Mouse (Mus musculus) mesoderm, embryonic 11.5 days (tissue): Measurements from ENCODE around the gene Polr2a.
A peak's percentile ranks its signal among the peaks of the same experiment; 100 is the strongest.
"Not testable (repeated sequence)": the region's sequence is repeated elsewhere in the genome, so short reads cannot be mapped to it uniquely, and the experiment has no call there.

ENCODE experiments used
- DNase-seq: peaks from one replicate; pipeline ENCODE4 v3.0.0-alpha.2; 2012; ENCODE audit warnings: low read depth, low spot score

The Polr2a gene

DNA sequence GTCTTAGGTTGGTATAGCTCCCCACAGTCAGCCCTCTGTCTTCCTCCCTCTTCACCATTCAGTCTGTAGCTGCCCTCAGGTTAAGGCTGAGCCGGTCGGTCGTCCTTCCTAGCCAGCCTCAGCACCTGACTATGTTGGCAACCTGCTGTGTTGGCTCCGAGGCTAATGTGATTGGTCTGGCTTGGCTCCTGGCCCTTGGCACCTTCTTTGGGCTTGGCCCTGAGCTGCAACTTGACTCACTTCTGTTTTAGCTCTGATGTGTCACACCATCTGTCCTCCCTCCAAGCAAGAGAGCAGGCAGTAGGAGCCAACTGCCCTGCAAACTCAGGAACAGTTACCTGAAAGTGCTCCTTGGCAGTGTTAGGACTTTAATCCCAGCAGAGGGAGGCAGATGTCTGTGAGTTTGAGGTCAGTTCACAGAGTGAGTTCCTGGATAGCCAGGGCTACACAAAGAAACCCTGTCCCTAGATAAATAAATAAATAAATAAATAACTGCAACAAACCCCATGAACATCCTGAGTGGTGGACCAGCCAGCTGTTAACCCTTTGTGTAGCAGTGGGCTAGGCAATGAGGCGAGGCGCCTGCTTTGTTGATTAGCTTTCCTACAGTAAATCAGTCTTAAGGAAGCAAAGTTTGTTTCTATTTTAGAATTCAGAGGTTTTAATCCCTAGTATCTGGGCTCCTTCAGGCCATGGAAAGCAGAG lies 51.5 kb downstream of the Polr2a start:
- no peak for DNase-seq

DNA sequence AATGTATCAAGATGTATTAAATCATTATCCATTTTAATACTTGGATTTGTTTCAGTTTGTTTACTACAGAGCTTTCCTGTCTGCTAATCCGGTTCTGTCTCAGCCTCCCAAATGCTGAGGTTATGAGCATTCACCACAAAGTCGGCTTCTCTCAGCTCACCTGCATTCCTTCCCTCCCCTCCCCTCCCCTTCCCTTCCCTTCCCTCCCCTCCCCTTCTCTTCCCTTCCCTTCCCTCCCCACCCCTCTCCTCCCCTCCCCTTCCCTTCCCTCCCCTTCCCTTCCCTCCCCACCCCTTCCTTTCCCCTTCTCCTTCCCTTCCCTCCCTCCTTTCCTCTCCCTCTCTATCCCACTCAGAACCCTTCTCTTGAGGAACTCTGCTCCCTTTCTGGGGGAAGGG lies 53.8 kb downstream of the Polr2a start:
- DNase-seq: no peak

DNA sequence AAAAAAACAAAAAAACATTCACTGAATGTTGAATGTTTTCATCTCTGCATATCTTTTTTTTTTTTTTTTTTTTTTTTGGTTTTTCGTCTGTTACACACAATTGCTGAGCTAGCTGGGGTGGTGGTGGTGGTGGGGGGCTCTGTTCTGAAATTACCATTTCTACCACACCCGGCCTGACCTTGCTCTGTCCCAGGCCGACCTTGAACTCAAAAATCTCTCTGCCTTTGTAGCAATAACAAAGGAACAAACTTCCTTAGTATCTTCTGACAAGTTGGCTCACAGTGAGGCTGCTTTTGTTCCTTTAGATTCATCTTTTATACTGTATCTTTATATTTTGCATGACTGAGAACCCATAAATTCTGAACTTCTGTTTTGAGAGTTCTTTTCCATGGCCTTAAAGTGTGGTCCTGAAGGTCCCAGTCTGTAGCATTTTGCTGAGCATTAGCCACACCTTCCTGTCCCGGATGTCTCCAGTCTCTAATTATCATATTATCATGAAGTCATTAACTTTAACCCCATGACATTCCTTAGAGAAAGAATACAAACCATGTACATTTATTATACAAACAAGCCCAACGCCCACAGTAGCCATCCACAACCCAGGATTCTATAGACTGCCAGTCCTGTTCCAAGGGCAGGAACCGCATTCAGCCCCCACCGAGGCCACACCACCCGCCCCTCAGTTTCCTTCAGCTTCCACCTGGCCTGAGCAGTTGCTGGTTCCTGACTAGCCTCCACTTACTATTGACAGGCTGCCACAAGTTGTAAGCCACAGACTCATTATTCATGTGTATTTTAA lies 54.4 kb downstream of the Polr2a start:
- DNase-seq: no peak

DNA sequence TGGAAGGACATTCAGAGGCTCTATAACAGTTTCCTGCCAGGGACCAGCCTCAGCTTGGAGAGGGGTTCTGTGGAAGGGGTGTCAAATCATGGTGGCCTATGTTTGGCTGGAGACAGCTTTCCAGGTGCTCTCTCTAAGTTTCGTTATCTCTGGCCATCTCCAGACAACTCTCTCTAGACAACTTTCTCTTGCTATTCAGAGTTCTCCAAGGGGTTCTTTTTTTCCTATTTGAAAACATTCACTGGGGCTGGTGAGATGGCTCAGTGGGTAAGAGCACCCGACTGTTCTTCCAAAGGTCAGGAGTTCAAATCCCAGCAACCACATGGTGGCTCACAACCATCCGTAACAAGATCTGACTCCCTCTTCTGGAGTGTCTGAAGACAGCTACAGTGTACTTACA lies 55.1 kb downstream of the Polr2a start:
- not testable (repeated sequence) for DNase-seq

- not testable (repeated sequence) for DNase-seq
Observed at GRCm38 (mm10) chr11:69702886-69703285, 55.6 kb downstream of the Polr2a start.

- no peak for DNase-seq
Observed at GRCm38 (mm10) chr11:69699595-69699994, 58.8 kb downstream of the Polr2a start.

DNA sequence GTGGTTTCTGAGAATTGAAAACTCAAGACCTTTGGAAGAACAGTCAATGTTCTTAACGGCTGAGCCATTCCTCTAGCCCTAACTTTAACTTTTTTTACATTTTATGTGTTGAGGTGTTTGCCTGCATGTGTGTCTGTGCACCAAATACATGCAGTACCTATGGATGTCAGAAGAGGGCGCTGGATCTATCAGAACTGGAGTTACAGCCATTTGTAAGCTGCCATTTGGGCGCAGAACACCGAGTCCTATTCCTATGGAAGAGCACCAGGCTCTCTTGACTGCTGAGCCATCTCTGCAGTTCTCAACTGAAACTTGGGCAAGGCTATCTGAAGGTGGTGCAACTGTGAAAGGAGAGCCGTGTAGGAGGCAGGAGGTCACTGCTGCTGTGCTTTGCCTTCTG lies 59.9 kb downstream of the Polr2a start:
- no peak for DNase-seq

- DNase-seq: no peak
Observed at GRCm38 (mm10) chr11:69697396-69697795, 61.0 kb downstream of the Polr2a start.

- DNase-seq: peak; percentile 48
Observed at GRCm38 (mm10) chr11:69695361-69696181, 62.9 kb downstream of the Polr2a start, which contains the start of the genes Tnfsf12 and Tnfsfm13. Gene Tnfsf12 (minus strand): TSS chr11:69695849. Gene Tnfsfm13 (minus strand): TSS chr11:69696098.

GRCm38 (mm10) chr11:69695046-69695360 lies 63.4 kb downstream of the Polr2a start:
- DNase-seq: no peak

GRCm38 (mm10) chr11:69693421-69693965 lies 64.9 kb downstream of the Polr2a start:
- no peak for DNase-seq

DNA sequence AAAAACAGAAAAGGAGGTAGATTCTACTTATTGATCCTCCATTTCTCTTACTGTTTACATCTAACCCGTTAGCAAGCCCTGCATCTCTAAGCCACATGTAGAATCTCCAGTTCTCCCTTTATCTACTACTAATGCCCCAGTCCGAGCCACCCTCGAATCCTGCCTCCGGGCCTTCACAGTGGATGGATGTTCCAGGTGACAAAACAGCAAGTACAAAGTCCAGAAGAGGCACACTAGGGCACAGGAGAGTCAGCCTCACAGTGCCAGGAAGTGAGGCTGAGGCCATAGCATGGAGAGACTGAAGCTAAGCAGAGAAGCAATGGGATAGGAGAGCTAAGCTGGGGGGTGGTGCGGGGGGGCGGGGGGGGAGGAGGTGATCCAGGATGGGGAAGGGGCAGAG lies 65.6 kb downstream of the Polr2a start:
- no peak for DNase-seq

DNA sequence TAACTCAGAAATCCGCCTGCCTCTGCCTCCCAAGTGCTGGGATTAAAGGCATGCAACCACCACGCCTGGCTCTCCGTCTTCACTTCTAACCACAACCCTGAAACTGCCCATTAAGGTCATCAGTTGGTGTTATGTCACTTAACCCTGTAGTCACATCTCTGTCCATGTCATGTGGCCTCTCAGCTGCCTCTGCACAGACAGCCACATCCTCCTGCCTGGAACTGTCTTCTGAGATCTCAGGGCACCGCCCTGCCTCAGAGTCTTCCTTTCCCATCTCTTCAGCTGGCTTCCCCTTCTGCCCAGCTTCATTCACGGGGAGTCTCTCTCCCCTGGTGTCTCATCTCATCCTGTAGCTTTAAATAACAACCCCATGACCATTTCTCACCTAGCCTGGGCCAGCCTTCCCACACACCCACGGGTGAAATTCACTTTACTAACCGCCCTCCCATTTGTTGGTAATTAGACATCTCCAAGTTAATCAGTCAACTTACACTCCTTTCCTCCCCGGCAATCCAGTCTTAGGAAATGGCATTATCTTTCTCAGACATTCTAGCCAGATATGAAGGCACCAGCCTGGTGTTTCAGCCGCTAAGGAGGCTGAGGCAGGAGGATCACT lies 66.1 kb downstream of the Polr2a start:
- DNase-seq: no peak

- no peak for DNase-seq
Observed at GRCm38 (mm10) chr11:69689891-69690290, 68.5 kb downstream of the Polr2a start.

- no peak for DNase-seq
Observed at GRCm38 (mm10) chr11:69687061-69687460, 71.4 kb downstream of the Polr2a start.

DNA sequence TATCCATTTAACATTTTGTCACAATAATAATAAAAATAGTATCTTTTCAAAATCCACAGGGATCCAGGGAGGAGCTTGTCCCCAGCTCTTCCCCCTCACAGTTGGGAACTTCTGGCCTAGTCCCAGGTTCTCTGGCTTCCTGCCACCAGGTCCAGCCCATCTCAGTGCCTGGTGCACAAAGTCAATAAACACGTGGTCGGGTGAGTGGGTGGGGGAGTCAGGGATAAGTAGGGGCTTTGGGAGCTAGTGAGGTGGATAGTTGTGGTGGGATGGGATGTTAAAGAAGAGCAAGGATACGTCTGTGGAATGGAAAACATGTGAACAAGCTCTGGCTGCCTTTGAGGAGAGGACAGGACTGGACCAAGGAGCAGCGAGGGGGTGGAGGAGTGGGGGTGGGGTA lies 72.1 kb downstream of the Polr2a start:
- no peak for DNase-seq

- no peak for DNase-seq
Observed at GRCm38 (mm10) chr11:69685526-69686148, 72.8 kb downstream of the Polr2a start, which contains the start of gene Tnfsf13. Gene Tnfsf13 (minus strand): TSS chr11:69685784.

- no peak for DNase-seq
Observed at GRCm38 (mm10) chr11:69684936-69685335, 73.5 kb downstream of the Polr2a start.

- DNase-seq: no peak
Observed at GRCm38 (mm10) chr11:69684128-69684745, 74.2 kb downstream of the Polr2a start.
